Mouse (Mus musculus): ENCODE data around the gene Syt8. TPM values are rescaled to one million over a fixed set of nuclear protein-coding genes. Genes with fewer than 3 reads are reported as not detected.
"Not testable (repeated sequence)": the region's sequence is repeated elsewhere in the genome, so short reads cannot be mapped to it uniquely, and the experiment has no call there.

The Syt8 gene
- polyA plus RNA-seq, 1 experiment from 2014 or later, result 10.4 TPM

DNA sequence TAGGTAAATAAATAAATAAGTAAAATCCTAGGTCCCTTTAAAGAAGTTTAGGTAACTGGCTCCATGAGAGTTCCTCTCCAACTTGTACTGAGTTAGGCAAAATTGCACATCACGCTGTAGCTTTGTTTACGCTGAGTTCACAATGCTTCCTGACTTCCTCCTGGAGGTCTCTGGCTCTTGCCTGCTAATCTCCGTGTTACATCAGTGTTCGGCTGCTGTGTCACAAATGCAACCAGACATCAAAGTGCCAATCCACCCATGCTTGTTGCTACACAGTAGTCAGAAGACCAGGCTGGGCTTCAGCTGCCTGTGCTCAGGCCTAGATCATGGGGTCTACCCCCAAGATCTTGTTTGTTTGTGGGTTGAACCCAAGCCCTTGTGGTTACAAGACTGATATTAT, 31.1 kb upstream of the Syt8 start:
- no peaks in the 10 kb centered on the region for H3K36me3 ChIP-seq (ENCODE audit: control insufficient read depth, insufficient read depth, low read length)
- H3K9me3 ChIP-seq (ENCODE audit: control insufficient read depth, low read length), result no peaks in the 10 kb centered on the region
- H3K9ac ChIP-seq (ENCODE audit: low read depth, low read length), result no peak overlapping the region
- no peaks in the 10 kb centered on the region for H3K27me3 ChIP-seq (replicated peaks; ENCODE audit: control insufficient read depth, insufficient read depth, low read length)
- H3K4me1 ChIP-seq (ENCODE audit: control insufficient read depth, insufficient read depth, low read length), result no peaks in the 10 kb centered on the region
- ATAC-seq, result no peak
- WGBS, result 66% methylated on average over 4 of the region's 4 CpGs
- H3K27ac ChIP-seq (ENCODE audit: low read length), result no peak overlapping the region
- no peak overlapping the region for H3K4me3 ChIP-seq (ENCODE audit: low read length)
- no peak overlapping the region for H3K4me2 ChIP-seq (ENCODE audit: low read depth, low read length)

- not testable (repeated sequence) for H3K9me3 ChIP-seq (ENCODE audit: control insufficient read depth, low read length); H3K9ac ChIP-seq (ENCODE audit: low read depth, low read length); H3K4me3 ChIP-seq (ENCODE audit: low read length); H3K4me1 ChIP-seq (ENCODE audit: control insufficient read depth, insufficient read depth, low read length); H3K27me3 ChIP-seq (replicated peaks; ENCODE audit: control insufficient read depth, insufficient read depth, low read length); H3K27ac ChIP-seq (ENCODE audit: low read length); H3K4me2 ChIP-seq (ENCODE audit: low read depth, low read length); H3K36me3 ChIP-seq (ENCODE audit: control insufficient read depth, insufficient read depth, low read length); ATAC-seq
- WGBS, result 93% methylated on average over 5 of the region's 5 CpGs
These were observed 29.5 kb upstream of the Syt8 start for GRCm38 (mm10) chr7:142405134-142405533.

GRCm38 (mm10) chr7:142407935-142408334, 26.7 kb upstream of the Syt8 start:
- Histone ChIP-seq H3K4me1 (ENCODE audit: control insufficient read depth, insufficient read depth, low read length) (no peaks in the 10 kb centered on the region), H3K27me3 (replicated peaks; ENCODE audit: control insufficient read depth, insufficient read depth, low read length) (no peaks in the 10 kb centered on the region), H3K27ac (ENCODE audit: low read length) (no peak overlapping the region), H3K9me3 (ENCODE audit: control insufficient read depth, low read length) (no peaks in the 10 kb centered on the region), H3K4me3 (ENCODE audit: low read length) (no peak overlapping the region), H3K4me2 (ENCODE audit: low read depth, low read length) (no peak overlapping the region), H3K9ac (ENCODE audit: low read depth, low read length) (no peak overlapping the region), H3K36me3 (ENCODE audit: control insufficient read depth, insufficient read depth, low read length) (no peaks in the 10 kb centered on the region)
- WGBS, result 59% methylated on average over 4 of the region's 4 CpGs
- no peak for ATAC-seq

DNA sequence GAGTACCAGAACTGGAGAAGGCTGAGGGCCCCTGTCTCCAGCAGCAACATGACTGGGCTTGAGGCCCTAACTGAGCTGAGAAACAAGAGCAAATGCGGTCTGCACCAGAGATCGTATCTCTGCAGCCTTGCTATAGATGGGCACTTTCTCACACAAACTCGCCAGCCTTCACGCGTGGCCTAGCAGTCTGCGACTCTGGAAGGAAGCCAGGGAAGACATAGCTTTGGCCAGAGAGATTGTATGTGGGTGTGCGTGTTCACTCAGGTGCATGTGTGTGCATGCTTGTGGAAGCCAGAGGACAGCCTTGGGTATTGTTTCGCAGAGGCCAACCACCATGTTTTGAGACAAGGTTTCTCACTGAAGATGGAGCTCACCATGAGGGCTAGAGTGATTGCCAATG, 26.0 kb upstream of the Syt8 start:
- Histone ChIP-seq H3K4me2 (ENCODE audit: low read depth, low read length) (no peak overlapping the region), H3K36me3 (ENCODE audit: control insufficient read depth, insufficient read depth, low read length) (no peaks in the 10 kb centered on the region), H3K27ac (ENCODE audit: low read length) (no peak overlapping the region), H3K9ac (ENCODE audit: low read depth, low read length) (no peak overlapping the region), H3K4me1 (ENCODE audit: control insufficient read depth, insufficient read depth, low read length) (no peaks in the 10 kb centered on the region), H3K4me3 (ENCODE audit: low read length) (no peak overlapping the region), H3K27me3 (replicated peaks; ENCODE audit: control insufficient read depth, insufficient read depth, low read length) (no peaks in the 10 kb centered on the region), H3K9me3 (ENCODE audit: control insufficient read depth, low read length) (no peaks in the 10 kb centered on the region)
- WGBS, result 93% methylated on average over 8 of the region's 8 CpGs
- no peak for ATAC-seq

DNA sequence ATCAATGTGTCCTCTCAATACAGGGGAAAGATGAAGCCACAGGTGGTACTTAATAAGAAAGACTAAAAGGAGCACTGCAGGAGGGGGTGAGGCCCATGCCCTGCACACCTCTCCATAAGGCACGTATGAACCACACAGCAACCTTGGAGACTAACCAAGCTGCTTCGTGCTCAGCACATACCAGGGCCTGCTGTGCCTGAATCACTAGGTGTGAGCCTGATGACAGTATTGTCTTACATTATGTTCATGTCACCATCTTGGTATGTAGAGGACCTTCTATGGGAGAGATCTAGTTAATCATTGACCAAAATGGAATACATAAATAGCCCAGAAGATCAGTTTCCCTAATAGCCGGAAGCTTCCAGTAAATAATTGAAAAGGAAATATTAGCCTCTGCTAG, 25.0 kb upstream of the Syt8 start:
- H3K4me3 ChIP-seq (ENCODE audit: low read length), result no peak overlapping the region

GRCm38 (mm10) chr7:142413285-142413684, 21.4 kb upstream of the Syt8 start:
- no peak overlapping the region for H3K27ac ChIP-seq (ENCODE audit: low read length)
- no peak for ATAC-seq

More for the DNA sequence above, 25.0 kb upstream of the Syt8 start:
- no peak for ATAC-seq
- H3K9me3 ChIP-seq (ENCODE audit: control insufficient read depth, low read length), result no peaks in the 10 kb centered on the region
- H3K4me1 ChIP-seq (ENCODE audit: control insufficient read depth, insufficient read depth, low read length), result no peaks in the 10 kb centered on the region
- no peaks in the 10 kb centered on the region for H3K27me3 ChIP-seq (replicated peaks; ENCODE audit: control insufficient read depth, insufficient read depth, low read length)
- H3K9ac ChIP-seq (ENCODE audit: low read depth, low read length), result no peak overlapping the region
- WGBS, result 71% methylated on average over 3 of the region's 3 CpGs
- no peak overlapping the region for H3K27ac ChIP-seq (ENCODE audit: low read length)
- H3K36me3 ChIP-seq (ENCODE audit: control insufficient read depth, insufficient read depth, low read length), result no peaks in the 10 kb centered on the region
- H3K4me2 ChIP-seq (ENCODE audit: low read depth, low read length), result no peak overlapping the region

GRCm38 (mm10) chr7:142415314-142415713, 19.3 kb upstream of the Syt8 start:
- H3K9me3 ChIP-seq (ENCODE audit: control insufficient read depth, low read length), result no peaks in the 10 kb centered on the region
- no peak for ATAC-seq
- 42% methylated on average over 4 of the region's 4 CpGs for WGBS
- H3K4me3 ChIP-seq (ENCODE audit: low read length), result no peak overlapping the region
- H3K27me3 ChIP-seq (replicated peaks; ENCODE audit: control insufficient read depth, insufficient read depth, low read length), result no peaks in the 10 kb centered on the region
- no peak overlapping the region for H3K9ac ChIP-seq (ENCODE audit: low read depth, low read length)
- no peaks in the 10 kb centered on the region for H3K4me1 ChIP-seq (ENCODE audit: control insufficient read depth, insufficient read depth, low read length)
- no peak overlapping the region for H3K27ac ChIP-seq (ENCODE audit: low read length)
- no peaks in the 10 kb centered on the region for H3K36me3 ChIP-seq (ENCODE audit: control insufficient read depth, insufficient read depth, low read length)
- H3K4me2 ChIP-seq (ENCODE audit: low read depth, low read length), result no peak overlapping the region

More at GRCm38 (mm10) chr7:142413285-142413684, 21.4 kb upstream of the Syt8 start:
- no peak overlapping the region for H3K9ac ChIP-seq (ENCODE audit: low read depth, low read length)
- no peaks in the 10 kb centered on the region for H3K27me3 ChIP-seq (replicated peaks; ENCODE audit: control insufficient read depth, insufficient read depth, low read length)
- no peak overlapping the region for H3K4me3 ChIP-seq (ENCODE audit: low read length)
- WGBS, result 76% methylated on average over 6 of the region's 6 CpGs
- H3K36me3 ChIP-seq (ENCODE audit: control insufficient read depth, insufficient read depth, low read length), result no peaks in the 10 kb centered on the region
- no peak overlapping the region for H3K4me2 ChIP-seq (ENCODE audit: low read depth, low read length)
- H3K9me3 ChIP-seq (ENCODE audit: control insufficient read depth, low read length), result no peaks in the 10 kb centered on the region
- H3K4me1 ChIP-seq (ENCODE audit: control insufficient read depth, insufficient read depth, low read length), result no peaks in the 10 kb centered on the region

GRCm38 (mm10) chr7:142416225-142416624, 18.4 kb upstream of the Syt8 start:
- Histone ChIP-seq H3K4me3 (ENCODE audit: low read length) (no peak overlapping the region), H3K36me3 (ENCODE audit: control insufficient read depth, insufficient read depth, low read length) (no peaks in the 10 kb centered on the region), H3K27me3 (replicated peaks; ENCODE audit: control insufficient read depth, insufficient read depth, low read length) (no peaks in the 10 kb centered on the region), H3K9ac (ENCODE audit: low read depth, low read length) (no peak overlapping the region), H3K4me1 (ENCODE audit: control insufficient read depth, insufficient read depth, low read length) (no peaks in the 10 kb centered on the region), H3K4me2 (ENCODE audit: low read depth, low read length) (no peak overlapping the region), H3K9me3 (ENCODE audit: control insufficient read depth, low read length) (no peaks in the 10 kb centered on the region), H3K27ac (ENCODE audit: low read length) (no peak overlapping the region)
- WGBS, result 62% methylated on average over 3 of the region's 3 CpGs
- no peak for ATAC-seq

- 95% methylated on average over 2 of the region's 2 CpGs for WGBS
- no peak for ATAC-seq
These were observed 16.6 kb upstream of the Syt8 start for GRCm38 (mm10) chr7:142418027-142418426.

DNA sequence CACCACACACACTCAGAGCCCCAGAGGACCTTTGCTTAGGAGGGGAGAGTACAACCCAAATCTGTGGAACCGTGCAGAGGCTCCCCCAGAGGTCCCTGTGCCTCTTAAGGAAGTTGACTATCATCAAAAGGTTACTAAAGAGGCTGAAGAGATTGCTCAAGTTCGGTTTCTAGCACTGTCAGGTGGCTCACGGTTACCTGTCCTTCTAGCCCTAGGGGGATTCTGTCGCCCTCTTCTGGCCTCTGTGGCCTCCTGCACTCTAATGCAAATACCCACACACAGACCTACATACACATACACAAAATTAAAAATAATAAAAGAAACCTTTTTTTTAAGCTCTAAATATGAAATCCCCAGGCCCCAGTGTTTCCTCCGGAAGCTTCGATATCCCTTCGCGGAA, 16.0 kb upstream of the Syt8 start:
- Histone ChIP-seq H3K27me3 (replicated peaks; ENCODE audit: control insufficient read depth, insufficient read depth, low read length) (no peaks in the 10 kb centered on the region), H3K36me3 (ENCODE audit: control insufficient read depth, insufficient read depth, low read length) (no peaks in the 10 kb centered on the region), H3K9ac (ENCODE audit: low read depth, low read length) (no peak overlapping the region), H3K27ac (ENCODE audit: low read length) (no peak overlapping the region), H3K4me1 (ENCODE audit: control insufficient read depth, insufficient read depth, low read length) (no peaks in the 10 kb centered on the region), H3K4me3 (ENCODE audit: low read length) (no peak overlapping the region), H3K4me2 (ENCODE audit: low read depth, low read length) (no peak overlapping the region), H3K9me3 (ENCODE audit: control insufficient read depth, low read length) (no peaks in the 10 kb centered on the region)
- no peak for ATAC-seq
- WGBS, result 92% methylated on average over 8 of the region's 8 CpGs

More at GRCm38 (mm10) chr7:142418027-142418426, 16.6 kb upstream of the Syt8 start:
- Histone ChIP-seq H3K9ac (ENCODE audit: low read depth, low read length) (no peak overlapping the region), H3K27ac (ENCODE audit: low read length) (no peak overlapping the region), H3K27me3 (replicated peaks; ENCODE audit: control insufficient read depth, insufficient read depth, low read length) (no peaks in the 10 kb centered on the region), H3K4me3 (ENCODE audit: low read length) (no peak overlapping the region), H3K36me3 (ENCODE audit: control insufficient read depth, insufficient read depth, low read length) (no peaks in the 10 kb centered on the region), H3K4me1 (ENCODE audit: control insufficient read depth, insufficient read depth, low read length) (no peaks in the 10 kb centered on the region), H3K4me2 (ENCODE audit: low read depth, low read length) (no peak overlapping the region), H3K9me3 (ENCODE audit: control insufficient read depth, low read length) (no peaks in the 10 kb centered on the region)
